Mouse (Mus musculus): Measurements from ENCODE around the gene Tas2r124.

- TF ChIP-seq MAFK (IDR thresholded peaks at IDR 0.05; ENCODE audit: insufficient read depth, low read depth, low read length) (no peak), ZC3H11A (IDR thresholded peaks at IDR 0.05; ENCODE audit: borderline replicate concordance, low read depth, low read length) (no peak), HCFC1 (IDR thresholded peaks at IDR 0.05; ENCODE audit: borderline replicate concordance, insufficient read depth, low read length) (no peak), ZNF384 (IDR thresholded peaks at IDR 0.05; ENCODE audit: low read depth, low read length) (no peak), CHD2 (IDR thresholded peaks at IDR 0.05; ENCODE audit: low read depth, low read length) (no peak)
These were observed 4.3 kb upstream of the Tas2r124 start for GRCm38 (mm10) chr6:132750206-132750605.

Measured in ES-E14 (cell line).